Mouse (Mus musculus) embryo, embryonic 10.5 days (tissue): ENCODE data around the gene Pnkd.
"Not testable (repeated sequence)": the region's sequence is repeated elsewhere in the genome, so short reads cannot be mapped to it uniquely, and the experiment has no call there.

Experiments
- DNase-seq: peaks from one replicate; pipeline ENCODE4 v3.0.0-alpha.2; 2015; ENCODE audit warnings: low spot score

Gene Pnkd

DNA sequence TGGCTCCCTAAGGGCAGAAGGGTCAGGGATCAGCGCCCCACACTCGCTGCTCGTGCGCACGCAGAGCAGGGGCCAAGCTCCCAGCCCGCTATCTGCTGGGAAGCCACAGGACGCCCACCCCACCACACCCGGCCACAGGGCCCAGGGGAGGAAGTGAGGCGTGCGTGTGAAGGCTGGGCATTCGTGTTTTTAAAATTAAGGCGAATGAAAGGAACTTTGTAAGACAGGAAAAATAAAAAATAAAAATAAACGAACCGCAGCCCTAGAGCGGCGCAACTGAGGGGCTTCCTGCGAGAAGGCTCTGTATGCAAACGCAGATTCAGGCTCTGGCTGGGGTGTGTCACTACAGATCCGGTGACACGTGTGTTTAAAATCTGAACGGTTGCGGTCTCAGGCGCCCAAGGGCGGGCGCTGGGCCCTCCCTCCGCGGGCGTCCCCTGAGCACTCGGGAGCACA lies 105.1 kb downstream of the Pnkd start:
- peak; percentile 57 for DNase-seq

DNA sequence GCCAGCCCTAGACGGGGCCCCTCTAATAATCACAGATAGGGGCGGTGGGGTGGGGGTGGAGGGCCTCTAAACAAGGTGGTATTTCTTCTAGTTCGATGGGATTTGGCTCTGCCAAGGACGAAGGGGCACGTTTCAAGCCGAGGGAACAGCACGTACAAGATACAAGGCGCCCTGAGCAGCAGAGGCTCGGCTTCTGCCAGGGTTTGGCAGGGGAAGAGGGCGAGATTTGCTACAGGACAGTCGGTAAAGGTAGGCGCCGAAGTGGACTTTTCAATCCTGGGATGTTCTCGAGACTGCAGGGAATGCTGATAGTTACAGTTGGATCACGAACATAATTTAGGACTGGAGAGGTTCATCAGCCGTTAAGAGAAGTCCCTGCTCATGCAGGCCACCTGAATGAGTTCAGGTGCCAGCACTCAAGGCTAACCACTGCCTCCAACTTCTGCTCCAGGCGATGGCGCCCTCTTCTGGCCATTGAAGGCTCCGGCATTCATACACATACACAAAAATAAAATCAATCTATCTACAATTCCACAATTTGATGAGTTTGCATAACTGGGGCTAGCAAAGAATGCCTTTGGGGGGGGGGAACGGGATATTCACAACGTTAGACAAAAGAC lies 105.7 kb downstream of the Pnkd start:
- peak; percentile 79 for DNase-seq

DNA sequence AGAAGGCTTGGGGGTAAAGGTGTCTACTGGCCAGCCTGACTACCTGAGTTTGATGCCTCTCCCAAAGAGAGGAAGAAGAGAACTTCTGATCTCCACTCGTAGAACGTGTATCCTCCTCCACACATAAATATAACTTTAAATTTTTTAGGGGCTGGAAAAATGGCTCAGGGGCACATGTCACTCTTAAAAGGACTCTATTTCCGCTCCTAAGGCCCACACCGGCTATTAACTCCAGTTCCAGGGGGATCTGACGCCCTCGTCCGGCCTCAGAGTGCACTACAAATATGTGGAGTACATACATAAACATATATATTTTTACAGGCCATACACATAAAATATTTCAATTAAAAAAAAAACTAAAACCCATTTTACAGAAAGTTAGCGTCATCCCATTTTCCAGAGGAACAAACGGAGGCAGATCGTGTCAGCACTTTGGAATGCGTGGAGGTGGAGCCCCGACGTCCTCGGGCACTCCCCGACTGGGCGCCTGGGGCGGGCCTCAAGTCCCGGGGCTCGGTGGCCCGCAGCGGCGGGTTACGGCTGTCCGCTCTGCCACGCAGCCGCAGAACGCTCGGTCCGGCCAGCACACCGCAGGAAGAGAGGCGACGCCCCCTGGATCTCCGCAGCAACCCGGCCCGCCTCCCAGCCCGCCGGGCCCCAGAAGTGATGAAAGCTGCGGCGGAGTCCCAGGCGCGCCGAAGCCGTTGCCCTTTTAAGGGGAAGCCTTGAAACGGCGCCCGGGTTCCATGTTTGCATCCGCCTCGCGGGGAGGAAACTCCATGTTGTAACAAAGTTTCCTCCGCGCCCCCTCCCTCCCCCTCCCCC lies 106.4 kb downstream of the Pnkd start, which contains the start of gene Ctdsp1:
Gene Ctdsp1 (plus strand): TSS at position 586 of the 825 bp plus-strand sequence.
- peak; percentile 98 for DNase-seq

DNA sequence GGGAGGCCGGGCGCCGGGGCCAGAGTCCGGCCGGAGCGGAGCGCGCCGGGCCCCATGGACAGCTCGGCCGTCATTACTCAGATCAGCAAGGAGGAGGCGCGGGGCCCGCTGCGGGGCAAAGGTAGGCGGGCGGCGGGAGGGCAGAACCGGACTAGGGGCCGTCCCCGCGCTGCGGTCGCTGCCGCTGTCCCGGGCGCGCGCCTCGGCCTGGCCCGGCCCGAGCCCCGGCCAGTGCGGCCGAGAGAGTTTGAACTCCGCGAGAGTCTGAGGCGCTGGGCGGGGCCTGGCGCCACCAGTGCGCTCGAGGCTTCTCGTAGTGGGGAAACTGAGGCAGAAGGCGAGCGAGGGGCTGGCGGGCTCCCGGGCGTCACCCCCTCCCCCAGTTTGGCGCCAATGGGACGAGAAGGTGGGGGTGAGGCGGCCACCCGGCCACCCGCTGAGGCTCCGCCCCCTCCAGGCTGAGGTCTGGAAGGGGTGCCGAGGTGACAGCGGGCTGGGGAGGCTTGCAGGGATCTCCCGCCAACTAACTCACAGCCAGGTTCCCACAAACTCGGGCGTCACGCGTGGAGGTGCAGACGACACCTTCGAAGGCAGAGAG lies 107.2 kb downstream of the Pnkd start:
- peak; percentile 66 for DNase-seq

DNA sequence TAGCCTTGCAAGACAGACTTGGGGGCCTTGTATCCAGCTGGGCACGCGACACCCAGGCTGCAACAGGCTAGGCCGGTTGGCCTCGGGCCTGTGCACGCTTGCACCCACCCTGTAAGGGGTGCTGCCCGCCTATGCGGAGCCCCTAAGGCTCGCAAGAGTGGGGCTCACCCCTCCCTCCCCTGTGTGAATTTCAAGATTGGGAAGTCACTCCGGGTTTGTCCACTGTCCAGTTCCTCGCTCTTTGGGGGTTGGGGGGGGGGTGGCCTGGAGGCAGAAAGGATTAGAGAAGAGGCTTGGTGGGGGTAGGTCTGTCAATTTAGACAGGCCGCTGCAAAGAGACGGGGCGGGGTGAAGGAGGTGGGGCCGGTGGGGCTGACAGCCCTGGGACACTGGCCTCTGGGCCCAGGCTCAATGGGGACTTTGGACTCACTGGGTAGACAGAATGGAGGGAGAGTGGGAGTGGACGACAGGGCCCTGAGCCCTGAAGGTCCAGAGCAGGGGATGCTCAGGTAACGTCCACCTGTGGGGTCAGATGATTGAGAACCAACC lies 107.8 kb downstream of the Pnkd start:
- peak; percentile 53 for DNase-seq

DNA sequence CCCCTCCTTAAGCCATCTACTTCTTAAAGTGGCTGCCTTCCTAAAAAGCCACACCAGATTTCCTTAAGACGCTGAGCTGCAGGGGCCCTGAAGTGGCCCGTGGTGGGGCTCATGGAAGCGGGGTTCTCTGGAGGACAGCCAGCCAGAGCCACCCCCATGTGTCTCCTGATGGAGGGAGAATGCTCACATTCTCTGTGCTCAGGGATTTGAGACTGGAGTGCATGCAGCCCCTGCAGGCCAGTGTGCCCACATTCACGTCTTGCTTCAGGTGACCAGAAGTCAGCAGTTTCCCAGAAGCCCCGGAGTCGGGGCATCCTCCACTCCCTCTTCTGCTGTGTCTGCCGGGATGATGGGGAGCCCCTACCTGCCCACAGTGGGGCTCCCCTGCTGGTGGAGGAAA lies 108.3 kb downstream of the Pnkd start:
- no peak for DNase-seq

DNA sequence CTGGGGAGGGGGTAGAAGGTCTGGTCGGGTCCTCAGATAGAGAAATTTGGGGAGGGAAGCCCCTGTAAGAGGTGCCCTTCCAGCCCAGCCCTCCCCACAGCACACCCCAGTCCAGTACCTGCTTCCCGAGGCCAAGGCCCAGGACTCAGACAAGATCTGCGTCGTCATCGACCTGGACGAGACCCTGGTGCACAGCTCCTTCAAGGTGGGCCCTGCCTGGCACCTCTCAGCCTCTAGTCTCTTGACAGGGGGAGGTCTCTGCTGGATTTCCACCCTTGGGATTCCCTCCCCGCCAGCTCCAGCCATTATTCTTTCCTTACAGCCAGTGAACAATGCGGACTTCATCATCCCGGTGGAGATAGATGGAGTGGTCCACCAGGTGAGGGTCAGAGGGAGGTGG lies 109.0 kb downstream of the Pnkd start:
- no peak for DNase-seq

DNA sequence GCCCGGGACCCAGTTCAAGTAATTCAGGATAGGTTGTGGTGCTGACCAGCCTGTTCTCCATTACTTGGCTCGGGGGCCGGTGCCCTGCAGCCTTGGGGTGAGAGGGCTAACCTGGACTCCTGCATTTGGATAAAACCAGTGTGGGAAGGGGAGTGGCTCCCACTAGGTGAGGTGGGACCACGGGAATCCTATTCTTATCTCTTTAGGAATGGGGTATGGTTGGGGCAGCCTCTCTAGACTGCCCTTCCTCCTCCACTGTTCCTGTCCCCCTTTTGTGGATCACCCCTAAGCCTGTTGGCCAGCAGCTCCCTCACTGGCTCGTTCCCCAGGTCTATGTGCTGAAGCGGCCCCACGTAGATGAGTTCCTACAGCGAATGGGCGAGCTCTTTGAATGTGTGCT lies 109.6 kb downstream of the Pnkd start:
- DNase-seq: no peak

DNA sequence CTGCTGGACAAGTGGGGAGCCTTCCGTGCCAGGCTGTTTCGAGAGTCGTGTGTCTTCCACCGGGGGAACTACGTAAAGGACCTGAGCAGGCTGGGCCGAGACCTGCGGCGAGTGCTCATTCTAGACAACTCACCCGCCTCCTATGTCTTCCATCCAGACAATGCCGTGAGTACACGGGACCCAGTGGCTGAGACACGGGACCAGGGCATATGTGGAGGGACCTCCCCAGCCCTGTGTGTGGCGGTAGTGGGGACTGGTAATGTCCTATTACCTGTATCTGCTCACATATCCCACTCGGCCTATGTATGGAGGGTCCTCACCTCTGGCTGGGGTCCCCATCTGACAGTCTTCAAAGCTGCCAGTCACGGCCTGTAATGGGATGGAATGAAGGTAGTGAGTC lies 110.1 kb downstream of the Pnkd start:
- no peak for DNase-seq

DNA sequence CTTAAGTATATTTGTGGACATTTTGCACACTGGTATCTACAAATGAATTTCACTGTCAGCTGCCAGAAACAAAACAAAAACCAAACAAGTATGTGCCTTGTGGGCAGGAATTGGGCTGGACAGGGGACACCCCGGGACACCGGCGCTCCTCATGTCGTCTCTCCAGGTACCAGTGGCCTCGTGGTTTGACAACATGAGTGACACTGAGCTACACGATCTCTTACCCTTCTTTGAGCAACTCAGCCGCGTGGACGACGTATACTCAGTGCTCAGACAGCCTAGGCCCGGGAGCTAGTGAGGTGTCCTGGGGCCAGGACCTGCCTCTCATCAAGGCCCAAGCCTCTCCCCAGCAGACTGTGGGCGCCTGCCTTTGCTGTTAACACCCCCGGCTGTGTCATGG lies 110.6 kb downstream of the Pnkd start:
- DNase-seq: no peak

DNA sequence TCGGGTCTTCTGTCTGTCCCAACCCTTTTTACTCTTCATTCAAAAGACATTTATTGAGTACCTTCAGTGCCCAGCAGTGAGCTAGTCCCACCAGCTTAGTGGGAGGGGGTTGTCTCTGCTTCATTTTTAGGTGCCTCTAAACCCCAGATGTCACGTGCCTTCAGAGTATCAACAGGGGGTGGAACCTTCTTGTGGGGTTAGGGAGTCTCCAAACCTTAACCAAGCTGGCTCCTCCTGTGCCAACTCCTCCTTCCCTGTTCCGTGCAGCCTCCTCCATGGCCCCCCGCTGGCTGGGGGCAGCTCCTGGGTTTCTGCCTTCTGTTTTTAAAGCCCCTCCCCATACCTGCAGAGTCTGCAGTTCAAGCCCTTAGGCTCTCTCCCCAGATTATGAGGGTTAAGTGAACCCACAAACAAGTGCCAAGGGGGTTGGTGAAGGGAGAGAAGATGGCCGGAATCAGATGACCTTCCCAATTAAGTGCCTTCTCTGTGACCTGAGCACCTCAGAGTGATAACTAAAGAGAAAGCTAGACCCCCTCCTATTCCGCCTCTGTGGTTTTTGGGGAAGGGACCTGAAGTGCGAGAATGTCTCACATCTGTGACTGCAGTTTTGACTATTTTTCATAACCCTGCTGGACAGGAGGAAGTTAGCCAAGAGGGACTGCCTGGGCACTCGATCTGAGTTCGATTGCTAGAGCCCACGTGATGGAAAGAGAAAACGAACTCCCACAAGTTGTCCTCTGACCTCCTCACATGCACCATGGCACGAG lies 111.9 kb downstream of the Pnkd start:
- DNase-seq: not testable (repeated sequence)

DNA sequence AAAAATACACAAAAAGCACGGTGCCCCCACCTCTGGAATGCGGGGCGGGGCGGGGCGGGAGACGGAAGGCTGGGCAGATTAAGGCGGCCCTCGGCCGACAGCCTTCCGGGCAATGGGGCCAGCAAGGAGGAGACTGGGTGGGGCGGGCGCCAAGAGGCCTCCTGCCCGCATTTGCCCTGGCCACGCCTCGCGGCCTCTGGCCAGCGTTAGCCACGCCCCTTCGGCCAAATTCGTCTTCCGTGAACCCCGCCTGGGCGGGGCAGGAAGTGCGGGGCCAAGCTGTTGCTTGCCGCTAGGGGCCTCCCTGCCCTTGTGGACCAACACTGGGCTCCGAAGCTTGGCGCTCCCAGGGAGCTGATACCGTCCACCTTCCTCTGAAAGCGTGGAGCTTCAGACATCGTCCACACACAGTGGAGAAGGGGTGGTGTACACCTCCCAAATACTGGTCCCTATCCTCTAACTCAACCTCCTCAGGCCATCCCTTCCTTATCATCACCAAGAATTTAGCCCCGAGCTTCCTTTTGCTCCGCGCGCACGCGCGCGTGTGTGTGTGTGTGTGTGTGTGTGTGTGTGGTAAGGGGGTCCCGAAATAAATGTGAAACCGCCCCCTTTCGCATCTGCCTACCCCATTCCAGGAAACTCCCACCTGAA lies 112.7 kb downstream of the Pnkd start:
- peak; percentile 99 for DNase-seq

DNA sequence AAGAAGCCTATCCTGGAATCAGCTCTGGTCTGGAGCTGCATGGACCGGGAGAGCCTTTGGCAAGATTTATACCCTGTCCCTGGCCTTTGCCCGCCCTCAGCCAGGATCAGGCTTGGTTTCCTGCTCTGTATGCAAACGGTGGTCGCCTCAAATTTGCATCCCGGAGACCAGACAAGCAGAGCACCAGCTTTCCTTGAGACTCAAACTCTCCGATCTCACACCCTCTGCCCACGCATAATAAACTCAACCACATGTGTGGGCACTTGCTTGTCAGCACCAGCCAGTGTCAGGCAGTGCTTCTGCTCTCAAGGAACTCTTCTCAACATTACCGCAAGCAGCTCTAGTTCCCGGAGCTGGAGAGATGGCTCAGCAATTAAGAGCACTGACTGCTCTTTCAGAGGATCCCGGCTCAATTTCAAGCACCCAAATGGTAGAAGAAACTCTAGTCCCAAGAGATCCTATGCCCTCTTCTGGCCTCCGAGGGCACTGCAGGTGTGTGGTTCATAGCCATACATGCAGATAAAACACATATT lies 113.3 kb downstream of the Pnkd start:
- peak; percentile 85 for DNase-seq

DNA sequence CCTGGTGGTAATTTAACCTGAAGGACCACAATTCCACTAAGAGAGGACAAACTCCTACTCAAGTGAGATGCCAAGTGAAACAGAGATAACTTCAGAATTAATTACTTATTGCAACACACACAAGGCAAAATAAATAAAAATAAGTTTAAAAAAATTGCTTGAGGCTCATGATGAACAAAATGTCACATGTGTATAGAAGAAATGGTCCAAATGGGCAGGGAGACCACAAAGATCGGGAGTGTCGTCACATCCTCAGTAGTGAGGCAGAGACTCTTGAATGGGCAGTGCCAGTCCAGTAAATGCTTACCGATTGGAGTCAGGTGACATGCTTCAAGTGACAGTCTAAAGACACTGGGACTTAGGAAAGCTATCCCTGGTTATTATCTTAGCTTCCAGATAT lies 115.8 kb downstream of the Pnkd start:
- DNase-seq: no peak

DNA sequence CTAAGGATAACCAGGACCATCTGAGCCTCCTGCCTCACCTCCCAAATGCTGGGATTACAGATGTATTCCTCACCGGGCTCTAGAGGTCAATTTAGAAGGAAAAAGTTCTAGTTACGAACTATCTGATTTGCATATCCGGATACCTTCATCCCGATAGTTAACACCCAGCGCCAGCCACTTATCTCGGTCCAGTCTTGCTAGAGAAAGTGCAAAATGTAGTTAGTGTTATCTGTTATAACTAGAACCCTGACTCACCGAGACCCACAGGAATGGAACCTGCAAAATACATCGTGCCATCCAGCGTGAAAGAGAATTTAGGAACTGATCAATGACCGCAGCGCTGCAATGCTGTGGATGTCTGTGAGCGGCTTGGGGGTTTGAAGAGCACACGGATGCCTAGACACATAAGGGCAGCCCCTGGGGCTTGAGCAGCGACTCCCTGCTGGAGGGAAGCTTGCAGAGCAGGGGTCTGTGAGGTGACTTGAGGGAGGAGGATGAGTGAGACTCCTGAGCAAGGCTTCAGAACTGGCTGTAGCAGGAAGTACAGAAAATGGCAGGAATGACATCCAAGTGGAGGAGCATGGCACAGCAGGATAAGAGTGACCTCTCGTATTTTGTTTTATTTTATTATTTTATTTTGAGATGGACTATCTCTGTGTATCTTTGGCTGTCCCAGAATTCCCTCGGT lies 116.4 kb downstream of the Pnkd start:
- DNase-seq: no peak
